Mouse (Mus musculus) myocyte (in vitro differentiated cells): ENCODE data around the gene Procr.

Experiments
- CEBPB ChIP-seq: IDR thresholded peaks from 2 replicates; pipeline ENCODE4 v1.6.1; 2011; ENCODE audit warnings: mild to moderate bottlenecking, moderate library complexity; ENCODE audit not compliant: poor library complexity, insufficient read depth, severe bottlenecking
- E2F4 ChIP-seq: IDR thresholded peaks from one replicate; pipeline ENCODE4 v1.6.1; 2011; ENCODE audit warnings: mild to moderate bottlenecking, control low read depth, moderate library complexity; ENCODE audit not compliant: insufficient read depth
- MAX ChIP-seq: IDR thresholded peaks from one replicate; pipeline ENCODE4 v1.6.1; 2011; ENCODE audit warnings: low read depth, mild to moderate bottlenecking, control low read depth
- POLR2A ChIP-seq: IDR thresholded peaks from one replicate; pipeline ENCODE4 v1.6.1; 2011; ENCODE audit warnings: low read depth, mild to moderate bottlenecking, control low read depth, moderate library complexity; ENCODE audit not compliant: insufficient read length
- POLR2AphosphoS2 ChIP-seq: IDR thresholded peaks from one replicate; pipeline ENCODE4 v1.6.1; 2011; ENCODE audit warnings: low read depth, control low read depth; ENCODE audit not compliant: insufficient read length
- REST ChIP-seq: IDR thresholded peaks from one replicate; pipeline ENCODE4 v1.6.1; 2011; ENCODE audit warnings: mild to moderate bottlenecking, control low read depth, moderate library complexity; ENCODE audit not compliant: insufficient read depth, insufficient read length
- TCF12 ChIP-seq: IDR thresholded peaks from one replicate; pipeline ENCODE4 v1.6.1; 2011; ENCODE audit warnings: mild to moderate bottlenecking, control low read depth; ENCODE audit not compliant: poor library complexity, insufficient read depth, severe bottlenecking
- TCF3 ChIP-seq: IDR thresholded peaks from one replicate; pipeline ENCODE4 v1.6.1; 2011; ENCODE audit warnings: low read depth, control low read depth; ENCODE audit not compliant: insufficient read length
- USF1 ChIP-seq: IDR thresholded peaks from one replicate; pipeline ENCODE4 v1.6.1; 2011; ENCODE audit warnings: low read depth, mild to moderate bottlenecking, control low read depth, moderate library complexity

DNA sequence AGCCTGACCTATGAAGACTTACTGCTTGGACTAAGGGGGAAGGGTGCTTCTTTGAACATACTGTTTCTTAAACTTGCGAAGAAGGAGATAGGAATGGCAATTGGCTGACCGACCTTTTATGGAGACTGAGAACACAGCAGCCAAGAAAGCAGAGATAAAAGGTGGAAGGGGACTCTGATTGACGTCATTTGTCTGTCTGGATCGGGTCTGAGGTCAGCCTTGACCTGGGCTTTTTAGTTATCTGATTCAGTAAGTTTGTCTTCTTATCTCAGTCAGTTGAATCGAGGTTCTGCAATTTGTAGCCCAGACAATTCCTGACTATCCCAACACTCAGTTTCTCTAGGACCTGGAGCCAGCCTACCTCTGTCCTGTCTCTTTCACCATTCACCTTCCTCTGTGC is 26.9 kb upstream of the Procr start:
- TF ChIP-seq POLR2A (no peak), CEBPB (no peak), POLR2AphosphoS2 (no peak), MAX (no peak), TCF12 (no peak), USF1 (no peak), REST (no peak), E2F4 (no peak), TCF3 (no peak)
